Mouse (Mus musculus) layer of hippocampus, adult 2 months (tissue): Measurements from ENCODE around the gene Reep3. TPM values are rescaled to one million over a fixed set of nuclear protein-coding genes. Genes with fewer than 3 reads are reported as not detected.
"Not testable (repeated sequence)": the region's sequence is repeated elsewhere in the genome, so short reads cannot be mapped to it uniquely, and the experiment has no call there.

ENCODE experiments used
- DNase-seq, 2 experiments: peaks; one replicate each; pipeline ENCODE4 v3.0.0; 2022; ENCODE audit warnings: low spot score in 2 of 2
- H3K27ac ChIP-seq: fragments of 200-600 bp; 2 replicates; pipeline ENCODE4 v1.8.1; 2022
- H3K4me3 ChIP-seq: fragments of 200-600 bp; 2 replicates; pipeline ENCODE4 v1.8.1; 2022; ENCODE audit warnings: mild to moderate bottlenecking
- CTCF ChIP-seq: fragments of 200-600 bp; conservative IDR thresholded peaks from 2 replicates; pipeline ENCODE4 v1.8.1; 2022; ENCODE audit warnings: antibody characterized with exemption, mild to moderate bottlenecking, moderate library complexity
- total RNA-seq, 2 experiments: library from RNA; stranded (reverse); gene quantifications; 2 replicates each; pipeline ENCODE4 v1.2.3; 2021

The Reep3 gene
- total RNA-seq, 2 experiments from 2014 or later: 18.3 to 21.9 TPM

- H3K4me3 ChIP-seq: no peak overlapping the region
- no peak for DNase-seq
- no peak overlapping the region for H3K27ac ChIP-seq
- no peak for TF ChIP-seq CTCF
Observed at GRCm38 (mm10) chr10:67120180-67120579, 23.4 kb upstream of the Reep3 start.

GRCm38 (mm10) chr10:67119291-67119690 lies 22.5 kb upstream of the Reep3 start:
- TF ChIP-seq CTCF: no peak
- DNase-seq: no peak
- Histone ChIP-seq H3K27ac (no peak overlapping the region), H3K4me3 (no peak overlapping the region)

GRCm38 (mm10) chr10:67116251-67116650 lies 19.5 kb upstream of the Reep3 start:
- no peak overlapping the region for H3K4me3 ChIP-seq
- no peak for TF ChIP-seq CTCF
- DNase-seq: no peak
- H3K27ac ChIP-seq: peak overlapping the region; percentile 56

GRCm38 (mm10) chr10:67115666-67116091 lies 18.9 kb upstream of the Reep3 start:
- TF ChIP-seq CTCF: no peak

GRCm38 (mm10) chr10:67115115-67115514 lies 18.4 kb upstream of the Reep3 start:
- no peak for DNase-seq
- no peak overlapping the region for H3K4me3 ChIP-seq
- TF ChIP-seq CTCF: no peak
- peak overlapping the region; percentile 81 for H3K27ac ChIP-seq

More at GRCm38 (mm10) chr10:67115666-67116091, 18.9 kb upstream of the Reep3 start:
- DNase-seq: no peak
- H3K4me3 ChIP-seq: no peak overlapping the region; the same call in 1 of the 2 replicates
- H3K27ac ChIP-seq: peak overlapping the region; percentile 81

- TF ChIP-seq CTCF: no peak
- no peak overlapping the region for H3K4me3 ChIP-seq
- H3K27ac ChIP-seq: peak overlapping the region; percentile 58; the same call in 1 of the 2 replicates
- no peak for DNase-seq
Observed at GRCm38 (mm10) chr10:67113833-67114232, 17.1 kb upstream of the Reep3 start.

- H3K27ac ChIP-seq, H3K4me3 ChIP-seq, DNase-seq: not testable (repeated sequence)
Observed at GRCm38 (mm10) chr10:67112967-67113366, 16.2 kb upstream of the Reep3 start.

GRCm38 (mm10) chr10:67111799-67112177 lies 15.0 kb upstream of the Reep3 start:
- no peak for DNase-seq
- TF ChIP-seq CTCF: no peak
- H3K27ac ChIP-seq: peak overlapping the region; percentile 14; the same call in 1 of the 2 replicates
- no peak overlapping the region for H3K4me3 ChIP-seq

GRCm38 (mm10) chr10:67111044-67111798 lies 14.5 kb upstream of the Reep3 start:
- peak overlapping the region; percentile 14; the same call in 1 of the 2 replicates for H3K27ac ChIP-seq
- H3K4me3 ChIP-seq: no peak overlapping the region
- TF ChIP-seq CTCF: no peak
- no peak for DNase-seq

- Histone ChIP-seq H3K27ac (no peak overlapping the region), H3K4me3 (no peak overlapping the region)
- TF ChIP-seq CTCF: no peak
- no peak for DNase-seq
Observed at GRCm38 (mm10) chr10:67109635-67110034, 12.9 kb upstream of the Reep3 start.

GRCm38 (mm10) chr10:67108096-67108495 lies 11.4 kb upstream of the Reep3 start:
- no peak for DNase-seq
- no peak overlapping the region for H3K4me3 ChIP-seq
- peak overlapping the region; percentile 3; the same call in 1 of the 2 replicates for H3K27ac ChIP-seq
- no peak for TF ChIP-seq CTCF

- TF ChIP-seq CTCF: no peak
- Histone ChIP-seq H3K4me3 (no peak overlapping the region), H3K27ac (peak overlapping the region; percentile 5; the same call in 1 of the 2 replicates)
- no peak for DNase-seq
Observed at GRCm38 (mm10) chr10:67107017-67107761, 10.4 kb upstream of the Reep3 start.

- DNase-seq: no peak
- no peak overlapping the region for H3K4me3 ChIP-seq
- H3K27ac ChIP-seq: peak overlapping the region; percentile 5; the same call in 1 of the 2 replicates
- TF ChIP-seq CTCF: no peak
Observed at GRCm38 (mm10) chr10:67106400-67106799, 9.7 kb upstream of the Reep3 start.
